Comparison of ENCODE assay signal across 13 mouse cellular contexts in the genomic region with DNA sequence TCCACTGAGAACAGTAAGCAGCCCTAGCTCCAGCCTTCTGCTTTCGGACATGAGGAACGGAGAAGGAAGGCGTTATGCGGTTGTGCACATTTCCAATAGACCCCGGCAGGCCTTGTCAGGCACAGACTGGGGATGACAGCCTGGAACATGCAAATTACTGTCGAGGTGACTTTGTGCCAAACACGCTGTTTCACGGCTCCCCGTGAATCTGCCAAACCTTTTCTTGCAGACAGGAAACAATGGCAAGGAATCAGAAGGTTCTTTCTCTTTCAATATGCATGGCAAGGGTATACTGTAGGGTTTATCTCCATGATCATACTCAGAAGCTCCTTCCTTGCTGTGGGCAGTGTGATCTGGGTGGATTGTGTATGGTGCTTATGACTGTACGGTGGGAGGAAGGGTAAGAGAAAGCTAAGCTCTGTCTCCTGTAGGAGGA.
DNase-seq lines count a peak whose midpoint lies in the region; ATAC-seq lines count a peak whose summit lies in the region.
"Had no signal": no experiment of that assay in that cellular context is flagged by ENCODE, and none has a peak within 500 bp of the region (broad histone marks: within the 10 kb centered on the region; RNA-seq: fewer than 3 reads in every experiment).

No protein-coding gene starts in this region.

- no peak overlapping the region for H3K4me3 ChIP-seq in hindbrain, embryonic 12.5 days
- H3K4me3 ChIP-seq: heart, embryonic 15.5 days had no signal

- peaks cover 28% of the 10 kb centered on the region for H3K4me1 ChIP-seq in hindbrain, embryonic 12.5 days

- peak overlapping the region; percentile 85 for H3K27ac ChIP-seq in hindbrain, embryonic 12.5 days
- H3K27ac ChIP-seq: heart, embryonic 15.5 days; liver, embryonic 14.5 days had no signal

- peak; percentile 61 for ATAC-seq in frontal cortex, adult (ENCODE audit: low TSS enrichment)
- ATAC-seq in hindbrain, embryonic 12.5 days (ENCODE audit: low FRiP score): peak; percentile 50; the same call in 1 of the 2 replicates

- no peak overlapping the region for H3K4me2 ChIP-seq in hindbrain, embryonic 12.5 days (replicated peaks)
- H3K4me2 ChIP-seq: heart, embryonic 15.5 days had no signal

- H3K27me3 ChIP-seq in hindbrain, embryonic 12.5 days: no peaks in the 10 kb centered on the region
- H3K27me3 ChIP-seq: heart, embryonic 15.5 days had no signal

- no peak for DNase-seq in frontal cortex, postnatal 10 days (ENCODE audit: low spot score in 2 of 2)
- peak; percentile 77 for DNase-seq in brain, adult 2 months (ENCODE audit: low read depth, low spot score)
- peak; percentile 60 for DNase-seq in left cerebral cortex, postnatal 4 days
- DNase-seq in heart, postnatal 4 days: no peak
- DNase-seq in heart, adult 9 months (ENCODE audit: low spot score in 2 of 2): no peak
- no peak for DNase-seq in adrenal gland, postnatal 25 days
- DNase-seq: cerebellum, adult 11 months; kidney, adult 11 months; thymus, adult 18-20 months had no signal

- 59% methylated on average over 10 of the region's 10 CpGs for WGBS in hindbrain, embryonic 12.5 days

- H3K9me3 ChIP-seq in hindbrain, embryonic 12.5 days (replicated peaks): no peaks in the 10 kb centered on the region
- H3K9me3 ChIP-seq: heart, embryonic 15.5 days had no signal

- intact Hi-C loops in left cerebral cortex, postnatal 4 days (cut with DNase I): no loop called here

- H3K36me3 ChIP-seq in hindbrain, embryonic 12.5 days: no peaks in the 10 kb centered on the region
- H3K36me3 ChIP-seq: heart, embryonic 15.5 days had no signal

- no peak overlapping the region for H3K9ac ChIP-seq in hindbrain, embryonic 12.5 days
- H3K9ac ChIP-seq: heart, embryonic 15.5 days; liver, embryonic 14.5 days had no signal

Comparison
In these comparisons a context has a peak if more than half of its experiments do, and no peak if none do; other contexts are left out.
1. DNase-seq: peak in brain, adult 2 months (single experiment) and left cerebral cortex, postnatal 4 days (single experiment); none in frontal cortex, postnatal 10 days (0 of 2), heart, postnatal 4 days (single experiment), heart, adult 9 months (0 of 2) and adrenal gland, postnatal 25 days (single experiment).